Mouse (Mus musculus) liver, adult 2 months (tissue): ENCODE measurements around the gene Lyrm7.

Source experiments
- CTCF ChIP-seq: fragments of 200-500 bp; IDR thresholded peaks from 2 replicates; pipeline ENCODE4 v1.5.1; 2011; ENCODE audit warnings: low read depth, low read length, control low read depth
- POLR2A ChIP-seq: fragments of 200-500 bp; IDR thresholded peaks from 2 replicates; pipeline ENCODE4 v1.6.1; 2011; ENCODE audit warnings: low read length, control low read depth; ENCODE audit not compliant: insufficient read depth; ENCODE audit errors: extremely low read depth

GRCm38 (mm10) chr11:54784436-54784835 lies 76.3 kb downstream of the Lyrm7 start:
- TF ChIP-seq CTCF (no peak), POLR2A (no peak)
